Mouse (Mus musculus) small intestine, adult 10 weeks (tissue): ENCODE measurements around the gene Fbxo11. TPM values are rescaled to one million over a fixed set of nuclear protein-coding genes. Genes with fewer than 3 reads are reported as not detected.

Source experiments
- polyA plus RNA-seq: library from polyadenylated mRNA; stranded (reverse); fragments of 350-450 nt; fragmentation: Illumina TruSeq; extraction: RNeasy Lipid Tissue Mini Kit (QIAGEN cat#74804); gene quantifications from one replicate; pipeline ENCODE4 v1.2.3, GENCODE M21; 2014; ENCODE audit warnings: low replicate concordance

Fbxo11 gene
- 118 TPM for polyA plus RNA-seq

DNA sequence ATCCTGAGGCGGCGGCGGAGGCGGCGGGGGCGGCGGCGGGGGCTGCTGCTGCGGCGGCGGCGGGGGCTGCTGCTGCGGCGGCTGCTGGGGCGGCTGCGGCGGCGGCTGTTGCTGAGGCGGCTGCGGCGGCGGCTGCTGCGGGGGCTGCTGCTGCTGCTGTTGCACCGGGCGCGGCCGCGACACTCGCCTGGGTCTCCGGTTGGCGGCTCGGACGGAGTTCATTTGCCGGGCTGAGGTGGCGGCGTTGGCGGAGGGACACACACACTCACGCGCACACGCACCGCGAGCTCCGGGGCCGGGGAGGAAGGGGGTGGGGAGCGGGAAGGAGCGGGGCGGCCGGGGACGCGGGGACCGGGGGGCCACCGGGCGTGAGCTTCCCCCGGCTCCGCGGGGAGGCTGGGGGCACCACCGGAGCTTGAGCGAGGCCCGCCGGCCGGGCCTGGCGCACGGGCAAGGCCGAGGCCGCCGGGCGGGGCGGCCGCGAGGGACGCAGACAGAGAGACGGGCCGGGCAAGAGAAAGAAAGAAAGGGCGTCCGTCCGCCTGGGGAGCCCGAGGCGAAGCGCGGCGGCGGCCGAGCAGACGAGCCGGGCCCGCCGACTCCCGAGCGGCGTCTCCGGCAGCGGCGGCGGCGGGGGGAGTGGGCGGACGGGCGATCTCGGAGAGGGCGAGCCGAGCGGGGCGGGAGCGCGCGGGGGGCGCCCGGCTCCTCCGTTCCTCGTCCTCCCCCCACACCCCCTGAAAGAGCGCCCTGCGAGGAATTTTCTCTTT, at the start of gene Fbxo11:
Gene Fbxo11 (minus strand): TSS at position 261 of the 770 bp plus-strand sequence.

DNA sequence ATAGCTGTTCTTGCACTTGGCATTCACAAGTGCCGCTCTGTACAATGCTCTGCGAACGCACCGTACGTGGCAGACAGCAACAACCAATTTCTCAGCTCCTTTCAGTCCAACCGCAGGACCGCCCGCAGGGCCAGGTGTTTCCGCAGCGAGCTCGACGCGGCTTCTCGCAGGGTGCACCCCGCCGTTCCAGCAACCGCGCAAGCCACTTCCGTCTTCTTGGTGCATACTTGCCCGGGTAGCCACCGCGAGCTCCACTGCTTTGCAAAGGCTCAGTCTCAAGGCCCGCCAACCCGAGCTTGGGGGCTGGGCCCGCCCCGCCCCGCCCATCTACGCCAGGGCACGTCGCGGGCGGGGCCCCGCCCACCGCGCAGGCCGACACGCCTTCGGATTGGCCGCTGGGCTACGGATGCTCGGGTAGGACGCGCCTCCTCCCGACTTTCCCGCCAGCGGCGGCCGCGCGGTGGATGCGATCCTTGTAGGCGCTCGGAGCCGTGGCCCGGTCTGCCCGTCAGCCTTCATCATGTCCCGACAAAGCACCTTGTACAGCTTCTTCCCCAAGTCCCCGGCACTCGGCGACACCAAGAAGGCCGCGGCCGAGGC, 90.4 kb downstream of the Fbxo11 start, which contains the start of gene Msh6:
Gene Msh6 (plus strand): TSS at position 434 of the 600 bp plus-strand sequence.

Other genes starting within 250 kb of the Fbxo11 start
- not detected for gene Rpl36-ps4, start 144.3 kb downstream of the Fbxo11 start, polyA plus RNA-seq
- gene Msh6, start 90.2 kb downstream of the Fbxo11 start, polyA plus RNA-seq = 12.5 TPM